Mouse (Mus musculus) kidney, adult 2 months (tissue): ENCODE data around the gene Prune1. TPM values are rescaled to one million over a fixed set of nuclear protein-coding genes. Genes with fewer than 3 reads are reported as not detected.

Source experiments
- DNase-seq: peaks from one replicate; pipeline ENCODE4 v3.0.0; 2021
- H3K27ac ChIP-seq: fragments of 200-500 bp; 2 replicates; pipeline ENCODE4 v1.5.1; 2012; ENCODE audit warnings: low read depth, low read length, control low read depth, inconsistent platforms; ENCODE audit not compliant: insufficient read depth
- H3K27me3 ChIP-seq: fragments of 200-500 bp; replicated peaks from 2 replicates; pipeline ENCODE4 v1.6.1; 2012; ENCODE audit warnings: mild to moderate bottlenecking, moderate library complexity, low read length, inconsistent platforms; ENCODE audit not compliant: control insufficient read depth, insufficient read depth
- H3K36me3 ChIP-seq: fragments of 200-500 bp; 2 replicates; pipeline ENCODE4 v1.6.1; 2012; ENCODE audit warnings: mild to moderate bottlenecking, moderate library complexity, low read length, inconsistent platforms; ENCODE audit not compliant: control insufficient read depth, insufficient read depth
- H3K4me1 ChIP-seq: fragments of 200-500 bp; 2 replicates; pipeline ENCODE4 v1.6.1; 2011; ENCODE audit warnings: low read length; ENCODE audit not compliant: control insufficient read depth, insufficient read depth
- H3K4me3 ChIP-seq: fragments of 200-500 bp; 2 replicates; pipeline ENCODE4 v1.5.1; 2011; ENCODE audit warnings: mild to moderate bottlenecking, low read depth, low read length, control low read depth; ENCODE audit not compliant: insufficient read depth
- CTCF ChIP-seq: fragments of 200-500 bp; conservative IDR thresholded peaks from 2 replicates; pipeline ENCODE4 v1.5.1; 2011; ENCODE audit warnings: low read depth, mild to moderate bottlenecking, control low read depth, low read length, moderate library complexity, mixed read lengths; ENCODE audit not compliant: insufficient read depth, insufficient read length
- POLR2A ChIP-seq: fragments of 200-500 bp; IDR thresholded peaks from one replicate; pipeline ENCODE4 v1.6.1; 2011; ENCODE audit warnings: low read depth, low read length, control low read depth
- WGBS: fragments of 180-500 bp; shearing (Covaris S2); methylation state at CpG from one replicate; pipeline ENCODE4 v1.1.7; 2018; 5-methylcytosine and 5-hydroxymethylcytosine counted together
- polyA plus RNA-seq: library from polyadenylated mRNA; depleted of rRNA; stranded (reverse); fragments of >200 nt; gene quantifications from 2 replicates; pipeline ENCODE4 v1.2.3, GENCODE M21; 2012

The Prune1 gene
- polyA plus RNA-seq, 1 experiment, result 27.0 TPM

- no peak overlapping the region for H3K4me3 ChIP-seq
- WGBS, result 76% methylated on average over 1 of the region's 1 CpGs
- H3K4me1 ChIP-seq, result peaks cover 12% of the 10 kb centered on the region
- no peaks in the 10 kb centered on the region for H3K36me3 ChIP-seq
- no peaks in the 10 kb centered on the region for H3K27me3 ChIP-seq
- no peak for DNase-seq
- TF ChIP-seq CTCF, result no peak
- no peak for TF ChIP-seq POLR2A
- no peak overlapping the region for H3K27ac ChIP-seq
Measured at GRCm38 (mm10) chr3:95264724-95265123, 17.2 kb downstream of the Prune1 start.

GRCm38 (mm10) chr3:95263089-95263739 is 18.7 kb downstream of the Prune1 start:
- H3K4me3 ChIP-seq, result no peak overlapping the region
- TF ChIP-seq POLR2A, result no peak
- TF ChIP-seq CTCF, result peak; percentile 88
- 39% methylated on average over 11 of the region's 11 CpGs for WGBS
- H3K36me3 ChIP-seq, result no peaks in the 10 kb centered on the region
- peak; percentile 95 for DNase-seq
- H3K4me1 ChIP-seq, result peaks cover 5% of the 10 kb centered on the region; the same call in 1 of the 2 replicates
- H3K27ac ChIP-seq, result no peak overlapping the region
- H3K27me3 ChIP-seq, result no peaks in the 10 kb centered on the region

GRCm38 (mm10) chr3:95261975-95262374 is 19.9 kb downstream of the Prune1 start:
- 91% methylated on average over 4 of the region's 4 CpGs for WGBS
- TF ChIP-seq CTCF (no peak), POLR2A (no peak)
- no peaks in the 10 kb centered on the region; the same call in 1 of the 2 replicates for H3K36me3 ChIP-seq
- H3K27me3 ChIP-seq, result no peaks in the 10 kb centered on the region
- no peaks in the 10 kb centered on the region for H3K4me1 ChIP-seq
- no peak overlapping the region for H3K27ac ChIP-seq
- no peak for DNase-seq
- no peak overlapping the region for H3K4me3 ChIP-seq

GRCm38 (mm10) chr3:95256931-95257330 is 24.9 kb downstream of the Prune1 start:
- Histone ChIP-seq H3K27ac (peak overlapping the region; percentile 36; the same call in 1 of the 2 replicates), H3K4me1 (no peaks in the 10 kb centered on the region), H3K4me3 (no peak overlapping the region), H3K27me3 (no peaks in the 10 kb centered on the region), H3K36me3 (no peaks in the 10 kb centered on the region; the same call in none of the 2 replicates)
- WGBS, result 57% methylated on average over 5 of the region's 5 CpGs
- TF ChIP-seq POLR2A, result no peak
- DNase-seq, result peak; percentile 79

- H3K36me3 ChIP-seq, result no peaks in the 10 kb centered on the region; the same call in 1 of the 2 replicates
- no peaks in the 10 kb centered on the region for H3K27me3 ChIP-seq
- H3K4me1 ChIP-seq, result no peaks in the 10 kb centered on the region
- H3K4me3 ChIP-seq, result no peak within 1 kb of the TSS
- no peak for DNase-seq
- 57% methylated on average over 7 of the region's 7 CpGs for WGBS
- TF ChIP-seq POLR2A, result no peak
- TF ChIP-seq CTCF, result no peak
- H3K27ac ChIP-seq, result no peak within 1 kb of the TSS
Measured at GRCm38 (mm10) chr3:95250783-95251424, 31.0 kb downstream of the Prune1 start, which contains the start of gene Bnipl. Bnipl (minus strand) TSS chr3:95251193.

- 77% methylated on average over 5 of the region's 5 CpGs for WGBS
Measured at GRCm38 (mm10) chr3:95250361-95250760, 31.5 kb downstream of the Prune1 start.

GRCm38 (mm10) chr3:95247660-95248336 is 34.1 kb downstream of the Prune1 start:
- TF ChIP-seq POLR2A, result no peak
- TF ChIP-seq CTCF, result no peak
- no peak overlapping the region for H3K27ac ChIP-seq
- no peak for DNase-seq
- no peaks in the 10 kb centered on the region for H3K27me3 ChIP-seq
- 61% methylated on average over 1 of the region's 1 CpGs for WGBS
- no peak overlapping the region for H3K4me3 ChIP-seq
- no peaks in the 10 kb centered on the region for H3K36me3 ChIP-seq
- no peaks in the 10 kb centered on the region for H3K4me1 ChIP-seq

More at GRCm38 (mm10) chr3:95250361-95250760, 31.5 kb downstream of the Prune1 start:
- no peaks in the 10 kb centered on the region for H3K27me3 ChIP-seq
- no peak overlapping the region for H3K27ac ChIP-seq
- H3K36me3 ChIP-seq, result no peaks in the 10 kb centered on the region; the same call in 1 of the 2 replicates
- no peak for DNase-seq
- TF ChIP-seq POLR2A (no peak), CTCF (no peak)
- H3K4me1 ChIP-seq, result no peaks in the 10 kb centered on the region
- no peak overlapping the region for H3K4me3 ChIP-seq
